Mouse (Mus musculus): ENCODE data around the gene Batf3.

DNA sequence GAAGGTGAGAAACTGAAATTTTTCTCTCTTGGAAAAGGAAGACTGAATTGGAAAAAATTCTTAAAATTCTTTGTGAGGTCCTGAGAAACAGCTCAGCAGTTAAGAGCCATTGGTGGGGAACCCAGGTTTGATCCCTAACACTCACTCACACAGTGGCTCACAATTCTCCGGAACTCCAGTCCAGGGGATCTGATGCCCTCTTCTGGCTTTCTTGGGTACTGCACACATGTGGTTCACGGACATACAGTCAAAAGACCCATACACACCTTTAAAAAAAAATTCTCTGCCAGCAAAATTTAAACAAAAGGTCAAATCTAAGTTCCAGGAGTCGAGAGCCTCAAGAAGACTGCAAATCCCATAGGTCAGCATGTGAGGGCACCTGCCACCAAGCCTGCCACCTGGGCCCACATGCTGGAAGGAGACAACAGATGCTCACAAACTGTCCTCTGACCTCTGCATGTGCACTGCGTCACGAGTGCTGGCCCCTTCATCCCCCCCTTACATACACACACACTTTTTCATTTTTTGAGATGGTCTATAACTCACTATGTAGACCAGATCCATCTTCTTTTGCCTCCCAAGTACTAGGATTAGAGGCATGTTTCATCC is 12.6 kb upstream of the Batf3 start:
- no peak for TF ChIP-seq EP300 (IDR thresholded peaks at IDR 0.05; ENCODE audit: insufficient read depth, low read depth, low read length)
- no peak for TF ChIP-seq POLR2A (IDR thresholded peaks at IDR 0.05; ENCODE audit: insufficient read depth, low read length)

Data from ES-Bruce4 (cell line).